Mouse (Mus musculus): ENCODE data around the gene Uqcc3.
"Not testable (repeated sequence)": the region's sequence is repeated elsewhere in the genome, so short reads cannot be mapped to it uniquely, and the experiment has no call there.

Gene Uqcc3

GRCm38 (mm10) chr19:8880311-8881033 lies at the start of gene Uqcc3:
Gene Uqcc3, minus strand, starts transcription at chr19:8880923.
- DNase-seq: peak; percentile 89 to 93

GRCm38 (mm10) chr19:8930117-8930516 lies 49.4 kb upstream of the Uqcc3 start:
- no peak for DNase-seq

GRCm38 (mm10) chr19:8929224-8930088 lies 48.7 kb upstream of the Uqcc3 start, which contains the start of the genes Rom1 and Eml3:
Gene Rom1, minus strand, starts transcription at chr19:8929356.
Gene Eml3, plus strand, starts transcription at chr19:8929552.
- peak; percentile 89 for DNase-seq

GRCm38 (mm10) chr19:8928689-8929223 lies 48.0 kb upstream of the Uqcc3 start:
- DNase-seq: no peak

GRCm38 (mm10) chr19:8927891-8928525 lies 47.3 kb upstream of the Uqcc3 start:
- no peak for DNase-seq

- DNase-seq: no peak
Observed at GRCm38 (mm10) chr19:8926766-8927165, 46.0 kb upstream of the Uqcc3 start.

GRCm38 (mm10) chr19:8921741-8922140 lies 41.0 kb upstream of the Uqcc3 start:
- peak in 1 of 2 experiments; percentile 14 for DNase-seq

- peak in 1 of 2 experiments; percentile 18 for DNase-seq
Observed at GRCm38 (mm10) chr19:8920836-8921291, 40.1 kb upstream of the Uqcc3 start.

- DNase-seq: peak; percentile 82 to 84
Observed at GRCm38 (mm10) chr19:8920073-8920736, 39.5 kb upstream of the Uqcc3 start, which contains the start of gene B3gat3. Gene B3gat3, plus strand, starts transcription at chr19:8920374.

GRCm38 (mm10) chr19:8919684-8920072 lies 39.0 kb upstream of the Uqcc3 start:
- DNase-seq: no peak

GRCm38 (mm10) chr19:8919000-8919399 lies 38.3 kb upstream of the Uqcc3 start:
- DNase-seq: no peak

GRCm38 (mm10) chr19:8914212-8914611 lies 33.5 kb upstream of the Uqcc3 start:
- DNase-seq: no peak

GRCm38 (mm10) chr19:8911810-8912209 lies 31.1 kb upstream of the Uqcc3 start:
- DNase-seq: no peak

- DNase-seq: no peak
Observed at GRCm38 (mm10) chr19:8908531-8908930, 27.8 kb upstream of the Uqcc3 start.

- DNase-seq: no peak
Observed at GRCm38 (mm10) chr19:8903412-8903811, 22.7 kb upstream of the Uqcc3 start.

- DNase-seq: no peak
Observed at GRCm38 (mm10) chr19:8899079-8899478, 18.4 kb upstream of the Uqcc3 start.

GRCm38 (mm10) chr19:8898576-8898975 lies 17.9 kb upstream of the Uqcc3 start:
- no peak for DNase-seq

- DNase-seq: peak; percentile 92 to 96
Observed at GRCm38 (mm10) chr19:8897865-8898495, 17.3 kb upstream of the Uqcc3 start, which contains the start of gene Ganab. Gene Ganab, plus strand, starts transcription at chr19:8898071.

GRCm38 (mm10) chr19:8897211-8897864 lies 16.6 kb upstream of the Uqcc3 start:
- peak in 1 of 2 experiments; percentile 38 for DNase-seq

- not testable (repeated sequence) for DNase-seq
Observed at GRCm38 (mm10) chr19:8896231-8896630, 15.5 kb upstream of the Uqcc3 start.

GRCm38 (mm10) chr19:8895397-8895960 lies 14.8 kb upstream of the Uqcc3 start:
- no peak for DNase-seq
